Mouse (Mus musculus): ENCODE measurements around the gene Igsf11. TPM values are rescaled to one million over a fixed set of nuclear protein-coding genes. Genes with fewer than 3 reads are reported as not detected.

Igsf11 gene
- total and polyA plus RNA-seq, 3 experiments, result not detected

DNA sequence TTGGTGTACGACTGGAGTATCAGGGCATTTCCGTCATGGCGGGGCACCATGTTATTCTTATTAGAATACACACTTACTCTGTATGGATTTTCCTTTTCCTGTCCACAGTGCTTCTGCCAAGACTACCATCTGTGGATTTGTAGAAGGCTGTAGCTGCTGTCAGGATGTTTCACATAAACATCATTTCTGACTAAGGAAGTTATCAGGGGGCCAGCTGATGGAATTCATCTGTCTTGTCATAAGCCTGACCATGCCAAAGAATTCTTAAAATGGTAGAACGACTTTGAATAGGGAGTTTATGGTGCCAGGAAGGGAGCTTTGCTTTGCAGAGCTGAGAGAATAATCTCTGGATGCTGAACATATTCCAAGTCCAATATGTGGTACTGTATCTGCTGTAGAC lies 19.2 kb upstream of the Igsf11 start:
- Histone ChIP-seq H3K79me2 (ENCODE audit: control insufficient read depth, insufficient read depth, low read length, poor library complexity) (no peaks in the 10 kb centered on the region), H3K9me3 (replicated peaks; ENCODE audit: insufficient read depth, low read length) (no peaks in the 10 kb centered on the region), H3K27me3 (ENCODE audit: control insufficient read depth in 1 of 2, insufficient read depth in 2 of 2, low read length in 2 of 2) (no peaks in the 10 kb centered on the region), H3K4me1 (ENCODE audit: control insufficient read depth in 1 of 2, insufficient read depth in 2 of 2, low read length in 2 of 2) (no peaks in the 10 kb centered on the region), H3K4me3 (ENCODE audit: control insufficient read depth in 1 of 2, insufficient read depth in 1 of 2, low read depth in 2 of 2, low read length in 2 of 2) (no peak overlapping the region), H3K9ac (ENCODE audit: control insufficient read depth, low read depth, low read length, poor library complexity, severe bottlenecking) (no peak overlapping the region), H3K27ac (ENCODE audit: control insufficient read depth, low read depth, low read length) (no peak overlapping the region), H3K36me3 (ENCODE audit: control insufficient read depth in 1 of 2, insufficient read depth in 2 of 2, low read length in 2 of 2) (no peaks in the 10 kb centered on the region)
- DNase-seq (ENCODE audit: low read depth, low spot score), result no peak
- TF ChIP-seq SIN3A (IDR thresholded peaks at IDR 0.05; ENCODE audit: low read length), result no peak
- TF ChIP-seq NELFE (IDR thresholded peaks at IDR 0.05; ENCODE audit: low read depth, low read length), result no peak
- no peak for TF ChIP-seq MAX (IDR thresholded peaks at IDR 0.05; ENCODE audit: low read length)
- no peak for TF ChIP-seq MAFK (IDR thresholded peaks at IDR 0.05; ENCODE audit: borderline replicate concordance, low read depth, low read length)
- no peak for TF ChIP-seq JUND (IDR thresholded peaks at IDR 0.05; ENCODE audit: low read depth, low read length)
- TF ChIP-seq HCFC1 (IDR thresholded peaks at IDR 0.05; ENCODE audit: low read depth, low read length), result no peak
- no peak for TF ChIP-seq POLR2AphosphoS5 (IDR thresholded peaks at IDR 0.05; ENCODE audit: borderline replicate concordance, low read depth, low read length)
- TF ChIP-seq CTCF (IDR thresholded peaks at IDR 0.05 in 2 of 3, conservative IDR thresholded peaks at IDR 0.05 in 1 of 3; ENCODE audit: control insufficient read depth in 1 of 3, insufficient read depth in 1 of 3, low read depth in 2 of 3, low read length in 3 of 3, poor library complexity in 1 of 3, severe bottlenecking in 1 of 3), result no peak
- no peak for TF ChIP-seq EP300 (IDR thresholded peaks at IDR 0.05; ENCODE audit: low read depth in 1 of 2, low read length in 2 of 2)
- no peak for TF ChIP-seq TCF12 (IDR thresholded peaks at IDR 0.05; ENCODE audit: low read depth, low read length)
- no peak for TF ChIP-seq CHD2 (IDR thresholded peaks at IDR 0.05; ENCODE audit: low read length)
- TF ChIP-seq MAZ (IDR thresholded peaks at IDR 0.05; ENCODE audit: low read depth, low read length), result no peak
- TF ChIP-seq ELF1 (IDR thresholded peaks at IDR 0.05; ENCODE audit: low read depth, low read length), result no peak

DNA sequence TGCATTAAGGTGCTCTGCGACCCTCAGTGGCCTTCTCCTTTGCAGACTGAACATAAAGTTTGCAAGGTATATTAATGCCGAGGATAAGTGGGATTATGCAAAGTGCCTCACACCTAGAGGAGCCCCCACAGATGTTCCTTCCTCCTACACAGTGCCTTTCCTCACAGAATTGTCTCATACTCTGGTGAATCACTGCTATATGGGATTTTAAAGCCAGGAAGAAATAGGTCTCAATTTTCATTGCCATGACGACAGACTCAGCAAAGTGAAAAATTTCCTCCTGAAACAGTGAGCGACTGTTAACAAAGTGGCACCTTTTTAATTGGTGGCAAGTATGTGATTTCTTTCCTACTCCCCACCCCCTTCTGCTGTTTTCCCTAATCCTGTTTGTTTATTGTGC lies 18.0 kb upstream of the Igsf11 start:
- Histone ChIP-seq H3K4me3 (ENCODE audit: control insufficient read depth in 1 of 2, insufficient read depth in 1 of 2, low read depth in 2 of 2, low read length in 2 of 2) (no peak overlapping the region), H3K79me2 (ENCODE audit: control insufficient read depth, insufficient read depth, low read length, poor library complexity) (no peaks in the 10 kb centered on the region), H3K9ac (ENCODE audit: control insufficient read depth, low read depth, low read length, poor library complexity, severe bottlenecking) (no peak overlapping the region), H3K9me3 (replicated peaks; ENCODE audit: insufficient read depth, low read length) (no peaks in the 10 kb centered on the region), H3K4me1 (ENCODE audit: control insufficient read depth in 1 of 2, insufficient read depth in 2 of 2, low read length in 2 of 2) (no peaks in the 10 kb centered on the region), H3K27me3 (ENCODE audit: control insufficient read depth in 1 of 2, insufficient read depth in 2 of 2, low read length in 2 of 2) (no peaks in the 10 kb centered on the region), H3K36me3 (ENCODE audit: control insufficient read depth in 1 of 2, insufficient read depth in 2 of 2, low read length in 2 of 2) (no peaks in the 10 kb centered on the region), H3K27ac (ENCODE audit: control insufficient read depth, low read depth, low read length) (no peak overlapping the region)
- TF ChIP-seq TAL1 (IDR thresholded peaks at IDR 0.05; ENCODE audit: low read length) (no peak), RCOR1 (IDR thresholded peaks at IDR 0.05; ENCODE audit: low read depth, low read length) (no peak), POLR2A (IDR thresholded peaks at IDR 0.05; ENCODE audit: control insufficient read depth in 1 of 2, insufficient read depth in 1 of 2, low read depth in 1 of 2, low read length in 2 of 2, poor library complexity in 1 of 2) (no peak), CHD2 (IDR thresholded peaks at IDR 0.05; ENCODE audit: low read length) (no peak), MAZ (IDR thresholded peaks at IDR 0.05; ENCODE audit: low read depth, low read length) (no peak), MXI1 (IDR thresholded peaks at IDR 0.05; ENCODE audit: low read depth, low read length) (no peak), POLR2AphosphoS2 (IDR thresholded peaks at IDR 0.05; ENCODE audit: low read length) (no peak), KAT2A (conservative IDR thresholded peaks at IDR 0.05; ENCODE audit: low read depth, low read length) (no peak)
- no peak for DNase-seq (ENCODE audit: low read depth, low spot score)
